Mouse (Mus musculus) kidney, postnatal 0 days (tissue): ENCODE results near the gene Armh1. TPM values are rescaled to one million over a fixed set of nuclear protein-coding genes. Genes with fewer than 3 reads are reported as not detected.
A peak's percentile ranks its signal among the peaks of the same experiment; 100 is the strongest.
"Not testable (repeated sequence)": the region's sequence is repeated elsewhere in the genome, so short reads cannot be mapped to it uniquely, and the experiment has no call there.

Experiments
- ATAC-seq: fragments of 200-750 bp; cut with Nextera tagmentation; replicated peaks from 2 replicates; pipeline ENCODE4 v1.8.0; 2017; ENCODE audit warnings: low read depth, moderate number of reproducible peaks, moderate TSS enrichment, moderate library complexity; ENCODE audit not compliant: low FRiP score
- DNase-seq: peaks from one replicate; pipeline ENCODE4 v3.0.0-alpha.2; 2016; ENCODE audit warnings: low spot score
- H3K27ac ChIP-seq: fragments of 300-500 bp; sonication (generic); 2 replicates; pipeline ENCODE4 v1.5.1; 2014; ENCODE audit warnings: mild to moderate bottlenecking
- H3K27me3 ChIP-seq: fragments of 300-500 bp; sonication (generic); 2 replicates; pipeline ENCODE4 v1.6.1; 2014; ENCODE audit warnings: low read length, mixed read lengths; ENCODE audit not compliant: insufficient read depth
- H3K36me3 ChIP-seq: fragments of 300-500 bp; sonication (generic); 2 replicates; pipeline ENCODE4 v1.6.1; 2014; ENCODE audit warnings: low read length, mixed read lengths; ENCODE audit not compliant: insufficient read depth
- H3K4me1 ChIP-seq: fragments of 300-500 bp; sonication (generic); replicated peaks from 2 replicates; pipeline ENCODE4 v1.6.1; 2014; ENCODE audit warnings: antibody characterized with exemption, low read length, mixed read lengths; ENCODE audit not compliant: insufficient read depth
- H3K4me2 ChIP-seq: fragments of 300-500 bp; sonication (generic); 2 replicates; pipeline ENCODE4 v1.6.1; 2014; ENCODE audit warnings: mild to moderate bottlenecking, low read length, moderate library complexity, mixed read lengths
- H3K4me3 ChIP-seq: fragments of 300-500 bp; sonication (generic); replicated peaks from 2 replicates; pipeline ENCODE4 v1.5.1; 2014; ENCODE audit warnings: low read depth, low read length
- H3K9ac ChIP-seq: fragments of 300-500 bp; sonication (generic); 2 replicates; pipeline ENCODE4 v1.6.1; 2014; ENCODE audit warnings: low read depth, low read length
- H3K9me3 ChIP-seq: fragments of 300-500 bp; sonication (generic); replicated peaks from 2 replicates; pipeline ENCODE4 v1.6.1; 2016; ENCODE audit warnings: low read length, inconsistent platforms, mixed read lengths
- CTCF ChIP-seq: IDR thresholded peaks from 2 replicates; pipeline ENCODE4 v1.5.1; 2016; ENCODE audit warnings: antibody characterized with exemption, low read depth, mild to moderate bottlenecking, moderate library complexity
- WGBS: fragments of 180-500 bp; shearing (Covaris S2); extraction: QIAGEN DNeasy Blood & Tissue Kit; methylation state at CpG from one replicate; pipeline ENCODE4 v1.1.7; 2014; 5-methylcytosine and 5-hydroxymethylcytosine counted together
- polyA plus RNA-seq: library from polyadenylated mRNA; unstranded; fragments of >200 nt; fragmentation: Nextera tagmentation; extraction: Ambion mirVana; gene quantifications from 2 replicates; pipeline ENCODE4 v1.2.1, GENCODE M21; 2015

Armh1 gene
- polyA plus RNA-seq, 1 experiment from 2014 or later = 0.18 TPM

GRCm38 (mm10) chr4:117202046-117202991 lies 49.6 kb downstream of the Armh1 start:
- H3K27ac ChIP-seq = peak overlapping the region; percentile 81
- ATAC-seq (peak; percentile 89), DNase-seq (peak; percentile 95)
- H3K36me3 ChIP-seq = no peaks in the 10 kb centered on the region
- no peaks in the 10 kb centered on the region for H3K27me3 ChIP-seq
- under 1% methylated on average over 25 of the region's 25 CpGs for WGBS
- H3K4me3 ChIP-seq = peak overlapping the region; percentile 15
- peak; percentile 80 for TF ChIP-seq CTCF
- H3K9me3 ChIP-seq = no peaks in the 10 kb centered on the region
- no peaks in the 10 kb centered on the region for H3K4me1 ChIP-seq
- peak overlapping the region; percentile 57 for H3K4me2 ChIP-seq
- H3K9ac ChIP-seq = peak overlapping the region; percentile 56

GRCm38 (mm10) chr4:117191804-117192203 lies 60.1 kb downstream of the Armh1 start:
- Histone ChIP-seq H3K4me1 (no peaks in the 10 kb centered on the region), H3K27me3 (no peaks in the 10 kb centered on the region), H3K9ac (no peak overlapping the region), H3K4me3 (no peak overlapping the region), H3K9me3 (no peaks in the 10 kb centered on the region), H3K27ac (no peak overlapping the region), H3K4me2 (no peak overlapping the region), H3K36me3 (no peaks in the 10 kb centered on the region)
- TF ChIP-seq CTCF = no peak
- WGBS = 93% methylated on average over 14 of the region's 14 CpGs
- DNase-seq (no peak), ATAC-seq (no peak)

DNA sequence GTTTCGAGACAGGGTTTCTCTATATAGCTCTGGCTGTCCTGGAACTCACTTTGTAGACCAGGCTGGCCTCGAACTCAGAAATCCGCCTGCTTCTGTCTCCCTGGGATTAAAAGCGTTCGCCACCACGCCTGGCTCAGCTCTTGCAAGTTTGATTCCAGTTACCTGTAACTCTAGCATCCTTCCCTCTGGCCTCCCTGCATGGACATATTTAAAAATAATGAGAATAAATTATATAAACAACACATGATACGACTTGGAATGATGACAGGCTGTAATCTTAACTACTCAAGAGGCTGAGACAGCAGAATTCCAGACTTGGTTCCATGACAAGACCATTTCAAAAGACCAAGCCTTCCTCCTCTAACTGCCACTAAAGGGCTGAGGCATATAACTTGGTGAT lies 61.3 kb downstream of the Armh1 start:
- H3K4me3 ChIP-seq = no peak overlapping the region
- no peak for TF ChIP-seq CTCF
- H3K4me1 ChIP-seq = no peaks in the 10 kb centered on the region
- H3K4me2 ChIP-seq = no peak overlapping the region
- no peaks in the 10 kb centered on the region for H3K27me3 ChIP-seq
- H3K36me3 ChIP-seq = no peaks in the 10 kb centered on the region
- ATAC-seq (no peak), DNase-seq (no peak)
- 0 out of 2 replicates have a peak overlapping the region, but pooled peaks have one; percentile 1 for H3K9ac ChIP-seq
- 58% methylated on average over 7 of the region's 7 CpGs for WGBS
- peak overlapping the region; percentile 79; the same call in 1 of the 2 replicates for H3K27ac ChIP-seq
- H3K9me3 ChIP-seq = no peaks in the 10 kb centered on the region

DNA sequence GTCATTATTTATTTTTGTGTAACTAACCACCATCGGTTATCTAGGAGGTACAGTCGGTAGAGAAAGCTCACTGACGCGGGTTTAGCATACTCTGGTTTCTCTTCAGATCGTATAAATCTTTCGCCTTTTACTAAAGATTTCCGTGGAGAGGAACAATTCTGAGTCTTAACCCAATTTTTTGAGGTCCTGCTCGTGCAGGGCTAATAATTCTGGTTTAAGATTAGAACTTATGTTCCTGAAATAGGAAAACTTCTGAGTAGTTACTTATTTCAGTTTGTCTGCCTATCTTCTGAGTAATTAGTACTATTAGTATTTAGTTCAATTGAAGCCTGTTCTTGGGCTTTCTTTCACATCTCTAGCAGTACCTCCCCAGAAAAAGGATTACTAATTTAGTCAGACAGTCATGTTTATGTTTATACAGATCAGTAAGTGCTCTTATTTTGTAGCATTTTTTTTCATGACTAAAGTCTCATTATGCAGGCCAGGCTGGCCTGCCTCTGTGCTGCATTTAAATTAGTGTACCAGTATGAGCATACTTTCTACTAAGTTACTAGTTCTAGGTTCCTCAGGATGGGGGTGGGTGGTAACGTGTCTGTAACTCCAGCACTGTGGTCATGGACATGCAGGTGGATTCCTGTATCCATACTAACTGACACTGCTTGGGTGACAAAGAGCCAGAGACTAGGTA lies 61.9 kb downstream of the Armh1 start:
- H3K9me3 ChIP-seq = no peaks in the 10 kb centered on the region
- no peaks in the 10 kb centered on the region for H3K36me3 ChIP-seq
- H3K27ac ChIP-seq = peak overlapping the region; percentile 79
- H3K9ac ChIP-seq = peak overlapping the region; percentile 35
- ATAC-seq (peak; percentile 92), DNase-seq (peak; percentile 94)
- no peaks in the 10 kb centered on the region for H3K4me1 ChIP-seq
- under 1% methylated on average over 9 of the region's 9 CpGs for WGBS
- TF ChIP-seq CTCF = no peak
- peak overlapping the region; percentile 30; the same call in 1 of the 2 replicates for H3K4me3 ChIP-seq
- H3K27me3 ChIP-seq = no peaks in the 10 kb centered on the region
- H3K4me2 ChIP-seq = peak overlapping the region; percentile 50

GRCm38 (mm10) chr4:117189382-117189855 lies 62.5 kb downstream of the Armh1 start:
- Histone ChIP-seq H3K27me3 (no peaks in the 10 kb centered on the region), H3K4me1 (no peaks in the 10 kb centered on the region), H3K9me3 (no peaks in the 10 kb centered on the region), H3K4me2 (peak overlapping the region; percentile 50), H3K9ac (peak overlapping the region; percentile 55), H3K27ac (peak overlapping the region; percentile 79), H3K36me3 (no peaks in the 10 kb centered on the region), H3K4me3 (peak overlapping the region; percentile 30)
- DNase-seq (peak; percentile 95), ATAC-seq (peak; percentile 69)
- TF ChIP-seq CTCF = peak; percentile 95
- WGBS = under 1% methylated on average over 16 of the region's 16 CpGs

DNA sequence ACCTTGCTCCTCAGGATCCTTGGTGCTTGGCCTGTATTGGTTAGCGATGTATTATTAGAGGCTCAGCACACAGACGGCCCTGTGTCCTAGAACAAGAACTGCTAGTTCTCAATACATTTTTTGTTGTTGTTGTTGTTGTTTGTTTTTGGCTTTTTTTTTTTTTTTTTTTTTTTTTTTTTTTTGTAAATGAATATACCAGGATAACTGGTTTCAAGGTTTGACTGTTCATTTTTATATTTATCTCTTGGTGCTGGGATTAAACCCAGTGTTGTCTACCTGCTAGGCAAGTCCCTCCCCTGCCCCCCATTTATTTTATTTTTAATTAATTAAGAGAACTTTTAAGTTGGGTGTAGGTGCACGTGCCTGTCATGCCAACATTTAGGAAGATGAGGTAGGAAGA lies 63.0 kb downstream of the Armh1 start:
- no peak for TF ChIP-seq CTCF
- peak overlapping the region; percentile 30 for H3K4me3 ChIP-seq
- ATAC-seq (no peak), DNase-seq (no peak)
- H3K27me3 ChIP-seq = no peaks in the 10 kb centered on the region
- H3K36me3 ChIP-seq = no peaks in the 10 kb centered on the region
- no peaks in the 10 kb centered on the region for H3K9me3 ChIP-seq
- H3K4me2 ChIP-seq = peak overlapping the region; percentile 50
- peak overlapping the region; percentile 79 for H3K27ac ChIP-seq
- H3K9ac ChIP-seq = peak overlapping the region; percentile 55; the same call in 1 of the 2 replicates
- WGBS = 57% methylated on average over 3 of the region's 3 CpGs
- H3K4me1 ChIP-seq = no peaks in the 10 kb centered on the region

GRCm38 (mm10) chr4:117182759-117183096 lies 69.2 kb downstream of the Armh1 start:
- H3K36me3 ChIP-seq, H3K27me3 ChIP-seq, H3K9me3 ChIP-seq, H3K4me1 ChIP-seq: not testable (repeated sequence)
- DNase-seq = peak; percentile 18
- peak; percentile 30; the same call in 1 of the 2 replicates for ATAC-seq
- Histone ChIP-seq H3K4me3 (peak overlapping the region; percentile 57), H3K9ac (peak overlapping the region; percentile 46; the same call in 1 of the 2 replicates), H3K27ac (peak overlapping the region; percentile 56; the same call in 1 of the 2 replicates), H3K4me2 (peak overlapping the region; percentile 84)
- WGBS = 8% methylated on average over 9 of the region's 9 CpGs
